Mouse (Mus musculus) MEL (cell line): Measurements from ENCODE around the gene Gata3.

Experiments
- CTCF ChIP-seq, 3 experiments: IDR thresholded peaks in 2 of 3; conservative IDR thresholded peaks in 1 of 3; 2 replicates each; pipeline ENCODE4 v1.5.1; 2011 to 2012; ENCODE audit warnings: low read length in 3 of 3, low read depth in 2 of 3, mild to moderate bottlenecking in 2 of 3, improper control_type of control experiment in 1 of 3, inconsistent platforms in 1 of 3, mixed read lengths in 1 of 3, moderate library complexity in 1 of 3; ENCODE audit not compliant: control insufficient read depth in 1 of 3, insufficient read depth in 1 of 3, poor library complexity in 1 of 3, severe bottlenecking in 1 of 3
- EP300 ChIP-seq, 2 experiments: IDR thresholded peaks; 2 replicates each; pipeline ENCODE4 v1.6.1; 2011; ENCODE audit warnings: improper control_type of control experiment in 2 of 2, low read length in 2 of 2, low read depth in 1 of 2, mild to moderate bottlenecking in 1 of 2
- MAFK ChIP-seq: IDR thresholded peaks from 2 replicates; pipeline ENCODE4 v1.6.1; 2011; ENCODE audit warnings: low read depth, mild to moderate bottlenecking, low read length, improper control_type of control experiment, borderline replicate concordance
- MAZ ChIP-seq: IDR thresholded peaks from 2 replicates; pipeline ENCODE4 v1.6.1; 2012; ENCODE audit warnings: low read depth, mild to moderate bottlenecking, inconsistent platforms, low read length, improper control_type of control experiment
- NELFE ChIP-seq: IDR thresholded peaks from 2 replicates; pipeline ENCODE4 v1.6.1; 2011; ENCODE audit warnings: low read depth, low read length, improper control_type of control experiment
- POLR2A ChIP-seq, 2 experiments: IDR thresholded peaks; 2 replicates each; pipeline ENCODE4 v1.6.1; 2011 to 2012; ENCODE audit warnings: low read length in 2 of 2, mild to moderate bottlenecking in 2 of 2, control low read depth in 1 of 2, improper control_type of control experiment in 1 of 2, low read depth in 1 of 2, moderate library complexity in 1 of 2; ENCODE audit not compliant: control insufficient read depth in 1 of 2, insufficient read depth in 1 of 2, poor library complexity in 1 of 2
- POLR2AphosphoS2 ChIP-seq: IDR thresholded peaks from 2 replicates; pipeline ENCODE4 v1.6.1; 2011; ENCODE audit warnings: low read length, improper control_type of control experiment
- RCOR1 ChIP-seq: IDR thresholded peaks from 2 replicates; pipeline ENCODE4 v1.6.1; 2012; ENCODE audit warnings: low read depth, mild to moderate bottlenecking, inconsistent platforms, low read length, improper control_type of control experiment
- SIN3A ChIP-seq: IDR thresholded peaks from 2 replicates; pipeline ENCODE4 v1.6.1; 2012; ENCODE audit warnings: low read length, improper control_type of control experiment, inconsistent platforms
- UBTF ChIP-seq: IDR thresholded peaks from 2 replicates; pipeline ENCODE4 v1.6.1; 2012; ENCODE audit warnings: low read depth, mild to moderate bottlenecking, inconsistent platforms, low read length, improper control_type of control experiment, moderate library complexity, borderline replicate concordance; ENCODE audit not compliant: insufficient read depth
- USF1 ChIP-seq: IDR thresholded peaks from 2 replicates; pipeline ENCODE4 v1.6.1; 2014; ENCODE audit warnings: low read depth, mild to moderate bottlenecking, inconsistent platforms, low read length, improper control_type of control experiment, moderate library complexity
- ZKSCAN1 ChIP-seq: IDR thresholded peaks from 2 replicates; pipeline ENCODE4 v1.6.1; 2012; ENCODE audit warnings: low read depth, mild to moderate bottlenecking, inconsistent platforms, low read length, improper control_type of control experiment, moderate library complexity

DNA sequence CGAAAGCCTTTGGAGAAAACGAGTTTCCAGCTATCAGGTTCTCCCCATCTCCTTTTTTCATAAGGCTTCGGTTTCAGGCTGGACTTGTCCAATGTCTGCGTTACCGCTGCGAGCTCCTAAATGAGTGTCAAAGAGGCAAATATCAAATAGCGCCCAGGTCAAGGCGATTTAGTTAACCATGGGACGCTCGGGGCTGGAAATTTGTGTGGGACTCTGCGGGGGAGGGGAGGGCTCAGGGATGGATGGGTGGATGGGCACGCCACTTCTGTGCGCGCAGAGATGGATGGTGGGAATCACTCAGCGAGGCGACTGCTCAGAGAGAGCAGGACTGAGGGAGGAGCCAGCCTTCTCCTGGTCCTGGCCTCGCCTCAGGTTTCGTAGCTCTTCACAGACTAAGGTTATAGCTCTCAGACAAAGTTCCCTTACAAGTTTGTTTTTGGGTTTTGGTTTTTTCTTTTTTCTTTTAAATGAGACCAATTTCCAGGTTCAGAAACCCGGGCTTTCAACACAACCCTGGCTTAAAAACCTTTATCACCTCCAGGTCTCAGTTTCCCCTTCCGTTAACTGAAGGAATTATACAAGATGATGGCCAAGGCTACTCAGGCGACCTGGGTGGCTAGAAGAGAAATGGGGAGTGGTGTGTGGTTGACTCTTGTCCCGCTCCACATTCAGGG is 6.4 kb upstream of the Gata3 start:
- TF ChIP-seq MAZ = no peak
- TF ChIP-seq UBTF = no peak
- TF ChIP-seq CTCF (IDR thresholded peaks at IDR 0.05 in 2 of 3, conservative IDR thresholded peaks at IDR 0.05 in 1 of 3; ENCODE audit: control insufficient read depth in 1 of 3, insufficient read depth in 1 of 3, low read depth in 2 of 3, low read length in 3 of 3, poor library complexity in 1 of 3, severe bottlenecking in 1 of 3) = no peak
- TF ChIP-seq NELFE = no peak
- no peak for TF ChIP-seq USF1
- no peak for TF ChIP-seq RCOR1
- TF ChIP-seq ZKSCAN1 = no peak
- no peak for TF ChIP-seq POLR2AphosphoS2
- no peak for TF ChIP-seq SIN3A
- no peak for TF ChIP-seq EP300 (IDR thresholded peaks at IDR 0.05; ENCODE audit: low read depth in 1 of 2, low read length in 2 of 2)
- TF ChIP-seq MAFK = no peak
- no peak for TF ChIP-seq POLR2A (IDR thresholded peaks at IDR 0.05; ENCODE audit: control insufficient read depth in 1 of 2, insufficient read depth in 1 of 2, low read depth in 1 of 2, low read length in 2 of 2, poor library complexity in 1 of 2)
